Mouse (Mus musculus) erythroblast, embryonic 14.5 days (primary cell): ENCODE data around the gene Lpp.

ENCODE experiments used
- GATA1 ChIP-seq: IDR thresholded peaks from 2 replicates; pipeline ENCODE4 v1.6.1; 2012; ENCODE audit warnings: low read length, inconsistent platforms, mixed read lengths
- TAL1 ChIP-seq: IDR thresholded peaks from 3 replicates; pipeline ENCODE4 v1.6.1; 2012; ENCODE audit warnings: low read length, inconsistent platforms, mixed read lengths

- TF ChIP-seq TAL1 (no peak), GATA1 (no peak)
Measured at GRCm38 (mm10) chr16:24411281-24411680, 18.0 kb downstream of the Lpp start.
